Mouse (Mus musculus): Measurements from ENCODE around the gene Tceal8.

Gene Tceal8

GRCm38 (mm10) chrX:136135559-136135958 lies 36.6 kb downstream of the Tceal8 start:
- in situ Hi-C loops (cut with MboI, MseI): no loop called here

- in situ Hi-C loops (cut with MboI, MseI): no loop called here
Observed at GRCm38 (mm10) chrX:136127744-136128064, 44.4 kb downstream of the Tceal8 start.

GRCm38 (mm10) chrX:136127038-136127743 lies 45.0 kb downstream of the Tceal8 start:
- in situ Hi-C loops (cut with MboI, MseI): no loop called here
